Mouse (Mus musculus) adrenal gland, postnatal 25 days (tissue): Measurements from ENCODE around the gene Cldn11. TPM values are rescaled to one million over a fixed set of nuclear protein-coding genes. Genes with fewer than 3 reads are reported as not detected.

Experiments used
- DNase-seq: peaks from one replicate; pipeline ENCODE4 v3.0.0; 2021; ENCODE audit warnings: mixed read lengths
- total RNA-seq: library from RNA; stranded (reverse); gene quantifications from 2 replicates; pipeline ENCODE4 v1.2.3, GENCODE M21; 2021

Cldn11 gene
- total RNA-seq, 1 experiment from 2014 or later: 9.4 TPM

DNA sequence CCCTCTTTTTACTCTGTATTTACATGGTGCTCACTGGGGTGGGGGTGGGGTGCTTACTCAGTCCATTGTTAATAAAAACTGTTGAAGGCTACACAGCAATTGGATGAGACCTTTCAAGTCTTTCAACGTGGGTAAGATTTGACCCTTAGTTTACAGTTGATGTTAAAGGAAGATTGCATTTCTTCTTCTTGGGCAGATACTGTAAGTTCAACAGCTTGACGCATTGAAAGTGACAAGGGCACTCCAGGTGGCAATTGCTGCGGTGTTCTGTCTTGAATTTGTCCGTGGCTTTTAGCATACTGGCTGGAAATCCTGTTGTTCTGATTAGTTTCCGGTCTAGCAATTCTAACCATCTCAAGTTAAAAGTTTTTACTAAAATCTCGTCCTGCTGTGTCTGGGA lies 11.6 kb downstream of the Cldn11 start:
- no peak for DNase-seq

DNA sequence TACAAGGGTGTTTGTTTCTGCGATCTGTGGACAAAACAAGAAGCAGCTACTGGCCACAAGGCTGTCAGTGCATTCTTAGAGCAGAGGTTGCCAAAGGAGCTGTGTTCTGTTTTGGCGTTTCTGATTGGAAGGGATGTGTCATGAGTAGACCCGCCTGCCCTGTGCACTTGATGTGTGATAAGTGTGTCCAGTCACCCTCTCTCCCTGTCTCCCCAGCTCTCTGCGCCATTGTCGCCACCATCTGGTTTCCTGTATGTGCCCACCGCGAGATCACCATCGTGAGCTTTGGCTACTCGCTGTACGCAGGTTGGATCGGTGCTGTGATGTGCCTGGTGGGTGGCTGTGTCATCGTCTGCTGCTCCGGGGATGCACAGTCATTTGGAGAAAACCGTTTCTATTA lies 13.1 kb downstream of the Cldn11 start:
- DNase-seq: no peak

DNA sequence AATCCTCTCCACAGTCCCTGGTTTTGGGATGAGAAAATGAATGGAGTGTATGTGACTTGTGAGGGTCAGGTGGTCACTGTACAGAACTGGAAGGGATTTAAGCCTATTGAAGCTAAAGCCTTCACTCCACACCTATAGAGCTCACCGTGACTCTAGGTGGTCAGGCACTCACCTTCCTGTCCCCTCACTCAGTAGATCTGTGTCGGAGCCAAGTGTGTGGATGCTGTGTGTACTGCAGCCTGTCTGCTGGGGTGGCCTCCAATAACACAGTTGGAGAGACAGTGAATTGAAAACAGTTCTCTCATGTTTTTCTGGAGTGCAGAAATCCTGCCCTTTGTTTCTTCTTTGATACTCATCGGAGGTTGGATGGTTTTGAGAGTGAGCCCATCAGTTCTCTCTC lies 16.1 kb downstream of the Cldn11 start:
- no peak for DNase-seq

DNA sequence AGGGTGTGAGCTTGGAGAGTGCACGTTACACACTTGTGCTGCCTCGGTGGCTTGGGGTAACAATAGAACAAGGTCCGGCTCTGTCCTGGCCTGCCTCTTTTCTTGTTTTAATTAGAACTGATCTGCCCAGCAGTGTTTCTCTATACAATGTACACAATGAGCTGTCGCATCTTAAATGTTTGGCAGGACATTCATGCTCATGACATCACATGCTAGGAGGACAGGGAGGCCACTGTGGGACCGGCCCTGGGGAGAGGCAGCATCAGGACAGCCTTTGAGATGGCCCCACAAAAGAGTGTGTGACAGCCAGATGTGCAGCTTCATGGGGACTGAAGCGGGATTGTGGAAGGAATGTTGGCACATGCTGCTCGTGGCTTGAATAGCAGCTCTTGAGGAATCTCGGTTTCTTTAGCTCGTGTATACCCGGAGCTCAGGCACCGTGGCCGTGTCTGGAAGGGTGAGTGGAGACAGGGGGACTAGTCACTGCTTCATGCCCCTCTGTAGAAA lies 16.7 kb downstream of the Cldn11 start:
- no peak for DNase-seq

DNA sequence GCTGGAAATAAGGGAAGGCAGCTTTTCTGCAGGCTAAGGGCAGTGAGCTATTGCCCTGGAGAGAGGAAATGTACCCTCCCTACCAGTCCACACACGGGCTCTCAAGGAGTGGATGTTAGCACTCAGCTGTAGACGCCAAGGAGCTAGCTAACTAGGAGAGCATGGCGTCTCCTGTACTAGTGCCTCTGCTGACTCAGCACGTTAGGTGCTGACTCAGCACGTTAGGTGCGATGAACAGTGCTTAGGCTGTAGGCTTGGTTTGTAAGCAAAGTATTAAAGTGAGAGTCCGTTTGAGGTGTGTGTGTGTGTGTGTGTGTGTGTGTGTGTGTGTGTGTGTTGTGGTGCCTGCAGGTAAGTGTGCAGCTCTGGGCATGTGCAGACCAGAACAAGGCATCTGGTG lies 40.6 kb downstream of the Cldn11 start:
- DNase-seq: no peak

DNA sequence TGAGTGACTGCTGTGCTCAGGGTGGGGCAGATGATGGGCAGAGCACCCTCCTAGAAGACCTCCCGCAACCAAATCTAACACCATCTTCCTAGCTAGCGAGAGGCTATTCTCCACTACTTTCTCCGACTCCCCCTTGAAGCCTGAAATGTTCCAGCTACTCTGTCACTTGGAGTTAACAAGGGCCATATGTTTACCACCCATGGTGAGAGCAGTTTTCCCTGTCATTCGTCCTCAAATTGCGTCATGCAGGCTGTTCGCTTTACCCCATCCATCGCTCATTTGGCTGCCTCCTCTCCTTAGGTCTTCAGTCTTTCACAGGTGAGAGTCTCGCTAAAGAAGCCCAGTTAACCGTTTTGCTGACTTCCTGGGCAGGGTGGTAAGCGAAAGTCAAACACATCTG lies 41.7 kb downstream of the Cldn11 start:
- DNase-seq: no peak

DNA sequence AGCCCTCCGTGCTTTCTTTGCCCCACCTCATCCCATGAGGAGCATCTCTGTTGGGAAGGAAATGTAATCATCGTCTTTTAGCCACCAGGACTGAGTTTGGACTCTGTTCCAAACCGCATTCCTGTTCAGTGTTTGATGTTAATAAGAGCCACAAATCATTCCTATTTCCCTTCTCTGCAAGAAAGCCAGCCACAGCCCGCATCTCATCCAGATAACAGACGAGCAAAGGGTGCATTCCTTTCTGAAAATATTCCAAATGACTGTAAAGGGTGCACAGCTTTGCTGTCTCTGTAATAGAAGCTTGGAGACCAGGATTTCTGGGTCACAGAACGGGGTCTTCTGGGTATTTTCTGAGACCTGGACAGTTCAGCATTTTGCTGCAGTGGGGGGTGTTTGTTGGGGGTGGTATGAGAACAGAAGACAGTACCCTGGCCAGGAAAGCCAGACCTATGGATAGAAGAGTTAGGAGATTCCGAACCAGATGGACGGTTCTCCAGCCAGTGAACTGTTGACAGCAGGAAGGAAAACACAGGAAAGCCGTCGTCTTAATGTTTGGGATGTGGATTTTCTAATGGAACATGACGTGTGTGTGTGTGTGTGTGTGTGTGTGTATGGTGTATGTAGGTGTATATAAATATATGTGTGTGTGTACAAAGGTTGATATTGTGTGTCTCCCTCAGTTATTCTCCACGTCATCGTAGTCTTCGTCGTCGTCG lies 49.6 kb downstream of the Cldn11 start:
- DNase-seq: no peak

DNA sequence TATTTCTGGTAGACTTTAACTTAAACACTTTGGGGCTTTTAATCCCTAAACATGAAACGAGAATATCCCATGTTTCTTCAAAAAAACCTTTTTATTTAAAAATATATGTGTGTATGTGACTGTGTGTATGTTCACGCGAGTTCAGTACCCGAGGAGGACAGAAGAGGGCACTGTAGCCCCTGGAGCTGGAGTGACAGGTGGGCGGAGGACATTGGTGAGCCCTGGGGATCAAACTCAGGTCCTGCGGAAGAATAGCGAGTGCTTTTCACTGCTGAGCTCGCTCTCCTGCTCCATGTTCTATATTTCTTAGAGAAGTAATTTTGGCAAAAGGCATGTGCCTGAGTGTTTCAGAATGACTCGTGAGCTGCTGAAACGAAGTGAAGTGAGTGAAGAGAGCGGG lies 54.2 kb downstream of the Cldn11 start:
- DNase-seq: no peak

DNA sequence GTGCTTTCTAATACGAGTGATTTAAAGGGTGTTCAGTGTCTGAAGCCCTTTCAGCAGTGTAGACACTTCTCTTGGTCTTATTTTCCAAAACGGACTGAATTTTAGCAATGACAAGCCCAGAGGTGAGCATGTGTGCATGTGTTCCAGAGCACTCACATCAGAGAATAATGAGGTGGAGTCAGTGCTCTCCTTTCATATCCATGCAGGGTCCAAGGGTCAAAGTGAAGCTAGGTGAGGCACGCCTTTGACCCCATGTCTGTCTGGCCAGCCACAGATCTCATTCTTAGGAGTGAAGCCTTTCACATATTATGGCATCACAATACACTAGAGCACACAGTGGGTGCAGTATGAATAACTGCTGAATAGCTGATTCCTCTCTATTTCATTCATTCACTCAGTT lies 55.4 kb downstream of the Cldn11 start:
- DNase-seq: no peak

DNA sequence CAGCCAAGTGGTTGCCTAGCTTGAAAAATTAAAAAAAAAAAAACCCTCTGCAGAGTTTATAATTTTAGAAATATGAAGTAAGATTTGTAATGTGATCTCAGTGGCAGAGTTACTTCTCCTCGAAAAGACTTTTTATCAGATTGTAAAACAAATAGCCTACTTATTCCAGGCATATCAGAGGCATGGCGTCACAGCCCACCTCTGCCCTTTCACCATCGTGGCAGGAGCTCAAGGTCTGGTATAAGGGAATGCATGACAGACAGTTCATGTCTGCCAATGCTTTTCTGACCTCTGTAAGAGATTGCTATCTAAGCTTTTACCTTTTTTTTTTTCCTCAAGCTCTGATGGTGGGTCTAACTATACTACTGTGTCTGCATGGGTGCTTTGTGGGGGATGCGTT lies 58.3 kb downstream of the Cldn11 start:
- no peak for DNase-seq

DNA sequence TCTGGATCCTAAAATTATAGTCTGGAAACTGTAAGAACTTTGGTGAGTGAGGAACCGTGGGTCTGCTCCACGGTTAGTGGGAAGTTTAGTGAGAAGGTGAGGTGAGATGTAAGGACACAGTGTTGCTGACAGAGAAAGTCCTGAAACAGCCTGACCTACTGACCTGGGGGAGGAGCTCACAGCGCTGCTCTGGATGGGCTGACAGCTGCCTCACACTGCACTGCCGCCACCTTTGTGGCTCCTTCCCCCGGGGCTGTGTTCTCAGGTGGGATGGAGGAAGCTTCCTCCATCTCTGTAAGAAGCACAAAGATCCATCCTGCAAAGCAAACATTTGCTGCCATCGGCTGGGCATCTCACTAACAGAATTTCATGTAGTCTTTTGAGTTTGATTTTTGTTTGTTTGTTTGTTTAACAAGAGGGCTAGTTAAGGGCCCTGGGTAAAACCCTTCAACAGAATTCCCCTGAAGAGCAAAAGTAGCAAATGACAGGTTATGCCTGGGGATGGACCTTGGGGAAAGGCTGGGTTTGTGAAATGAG lies 58.8 kb downstream of the Cldn11 start:
- DNase-seq: no peak

DNA sequence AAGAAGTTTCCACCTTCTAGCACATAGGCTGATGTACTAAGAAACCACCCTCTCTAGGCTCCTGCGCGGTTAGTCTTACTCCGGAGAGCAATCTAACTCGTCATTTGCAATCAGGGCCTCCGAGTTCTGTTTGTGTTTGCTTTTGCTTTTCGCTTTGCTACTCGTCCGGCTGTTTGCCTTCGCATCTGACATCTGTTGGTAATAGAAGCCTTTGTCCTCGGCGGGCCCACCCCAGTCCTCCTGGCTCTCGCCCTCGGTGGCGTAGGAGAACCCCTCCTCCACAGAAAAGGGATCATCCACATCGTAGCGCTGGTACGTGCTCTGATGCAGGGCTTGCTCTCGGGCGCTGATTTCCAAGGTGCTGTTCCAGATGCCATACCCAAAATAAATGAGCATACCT lies 59.3 kb downstream of the Cldn11 start:
- DNase-seq: no peak

DNA sequence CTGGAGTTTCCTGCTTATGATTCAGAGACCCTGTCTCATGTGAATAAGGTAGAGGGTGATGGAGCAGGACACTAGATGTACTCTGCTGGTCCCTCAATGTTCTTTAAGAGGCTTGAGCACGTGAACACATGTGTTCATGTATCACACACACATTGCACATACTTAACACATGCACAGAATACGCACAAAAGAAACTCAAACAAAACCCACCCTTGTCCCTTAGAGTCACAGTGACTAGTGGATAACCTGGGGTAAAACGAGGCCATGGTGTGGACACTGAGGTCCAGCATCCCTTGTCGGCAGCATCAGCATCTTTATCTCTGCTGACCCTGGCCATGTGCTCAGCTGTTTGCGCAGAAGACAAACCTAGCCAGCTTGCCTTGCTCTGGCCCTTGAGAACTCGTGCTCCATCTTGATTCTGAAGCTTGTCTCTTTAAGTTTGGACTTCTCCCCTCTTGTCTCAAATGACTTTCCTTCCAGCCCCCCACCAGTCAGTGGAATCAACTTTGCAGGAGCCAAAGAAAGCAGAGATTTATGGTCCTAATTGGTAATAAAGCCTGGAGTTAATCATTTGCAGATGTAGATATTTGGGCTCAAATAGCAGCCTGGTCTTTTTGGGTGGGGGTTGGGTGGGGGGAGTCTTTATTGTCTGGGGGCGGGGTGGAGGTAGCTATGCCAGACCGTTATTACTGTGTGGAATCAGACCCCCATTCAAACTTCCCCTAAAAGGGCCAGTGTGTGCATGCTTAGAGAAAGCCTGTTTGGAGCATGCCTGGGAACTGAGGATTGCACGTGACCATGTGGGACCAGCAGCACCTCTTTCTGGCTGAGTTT lies 62.7 kb downstream of the Cldn11 start:
- DNase-seq: no peak

DNA sequence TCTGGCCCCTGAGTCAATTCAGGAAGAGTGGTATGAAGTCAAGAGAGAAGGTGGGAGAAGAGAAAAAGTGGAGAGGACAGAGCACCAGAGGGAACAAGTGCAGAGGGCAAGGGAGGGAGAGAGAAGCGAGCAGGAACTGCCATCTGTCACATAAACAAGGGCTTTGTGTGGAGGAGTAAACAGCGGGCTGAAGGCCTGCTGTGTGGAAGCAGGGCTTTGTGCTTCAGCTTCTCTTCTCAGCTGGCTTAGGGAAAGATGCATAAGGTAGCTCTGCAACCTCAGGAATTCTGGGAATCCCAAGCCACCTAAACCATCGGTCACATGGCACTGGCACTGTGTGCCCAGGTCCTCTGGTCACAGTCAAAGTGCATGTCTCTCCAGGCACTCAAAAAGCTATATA lies 64.1 kb downstream of the Cldn11 start:
- no peak for DNase-seq

Other genes starting within 250 kb of the Cldn11 start
- 41.1 and 44.8 TPM in 2 replicates for gene Phc3, start 180.5 kb upstream of the Cldn11 start, total RNA-seq
- gene Prkci, start 154.2 kb upstream of the Cldn11 start, total RNA-seq: 52.6 and 56.7 TPM in 2 replicates
- gene Skil, start 54.9 kb upstream of the Cldn11 start, total RNA-seq: 32.9 and 39.3 TPM in 2 replicates
- 3.0 and 4.3 TPM in 2 replicates for gene Slc7a14, start 160.5 kb downstream of the Cldn11 start, total RNA-seq